Mouse (Mus musculus) hindbrain, embryonic 16.5 days (tissue): ENCODE data around the gene Gm2163. TPM values are rescaled to one million over a fixed set of nuclear protein-coding genes. Genes with fewer than 3 reads are reported as not detected.
"Not testable (repeated sequence)": the region's sequence is repeated elsewhere in the genome, so short reads cannot be mapped to it uniquely, and the experiment has no call there.

Source experiments
- ATAC-seq: fragments of 200-750 bp; cut with Nextera tagmentation; 2 replicates; pipeline ENCODE4 v1.8.0; 2017; ENCODE audit warnings: moderate TSS enrichment, moderate library complexity
- H3K27ac ChIP-seq: fragments of 300-500 bp; sonication (generic); 2 replicates; pipeline ENCODE4 v1.5.1; 2014; ENCODE audit warnings: low read depth, mild to moderate bottlenecking, control low read depth, low read length, moderate library complexity
- H3K27me3 ChIP-seq: fragments of 300-500 bp; sonication (generic); replicated peaks from 2 replicates; pipeline ENCODE4 v1.6.1; 2014; ENCODE audit warnings: low read length; ENCODE audit not compliant: control insufficient read depth, insufficient read depth
- H3K36me3 ChIP-seq: fragments of 300-500 bp; sonication (generic); 2 replicates; pipeline ENCODE4 v1.6.1; 2014; ENCODE audit warnings: mild to moderate bottlenecking, low read length, moderate library complexity, mixed read lengths; ENCODE audit not compliant: control insufficient read depth, insufficient read depth
- H3K4me1 ChIP-seq: fragments of 300-500 bp; sonication (generic); 2 replicates; pipeline ENCODE4 v1.6.1; 2014; ENCODE audit warnings: low read depth, low read length; ENCODE audit not compliant: control insufficient read depth, insufficient read depth
- H3K4me2 ChIP-seq: fragments of 300-500 bp; sonication (generic); 2 replicates; pipeline ENCODE4 v1.6.1; 2014; ENCODE audit warnings: mild to moderate bottlenecking, low read length, control low read depth, moderate library complexity
- H3K4me3 ChIP-seq: fragments of 300-500 bp; sonication (generic); 2 replicates; pipeline ENCODE4 v1.5.1; 2014; ENCODE audit warnings: mild to moderate bottlenecking, low read length, control low read depth, moderate library complexity
- H3K9ac ChIP-seq: fragments of 300-500 bp; sonication (generic); 2 replicates; pipeline ENCODE4 v1.6.1; 2014; ENCODE audit warnings: low read depth, mild to moderate bottlenecking, control low read depth, low read length, moderate library complexity
- H3K9me3 ChIP-seq: fragments of 300-500 bp; sonication (generic); 2 replicates; pipeline ENCODE4 v1.6.1; 2014; ENCODE audit warnings: mild to moderate bottlenecking, low read length, moderate library complexity; ENCODE audit not compliant: control insufficient read depth
- WGBS: fragments of 180-500 bp; shearing (Covaris S2); extraction: QIAGEN DNeasy Blood & Tissue Kit; methylation state at CpG from one replicate; pipeline ENCODE4 v1.1.7; 2014; 5-methylcytosine and 5-hydroxymethylcytosine counted together
- polyA plus RNA-seq: library from polyadenylated mRNA; unstranded; fragments of >200 nt; fragmentation: Nextera tagmentation; extraction: Ambion mirVana; gene quantifications from 2 replicates; pipeline ENCODE4 v1.2.1, GENCODE M21; 2015

Gm2163 gene
- polyA plus RNA-seq, result 0.26 and 0.37 TPM in 2 replicates

GRCm38 (mm10) chr4:42466452-42466851 lies at the start of gene Gm2163:
Gene Gm2163 (plus strand): TSS chr4:42466752.
- H3K9me3 ChIP-seq, H3K9ac ChIP-seq, H3K36me3 ChIP-seq, H3K27me3 ChIP-seq, ATAC-seq, H3K4me1 ChIP-seq, H3K4me3 ChIP-seq, H3K4me2 ChIP-seq, H3K27ac ChIP-seq: not testable (repeated sequence)
- WGBS, result no CpG with 5 or more reads among the region's 5 CpGs

GRCm38 (mm10) chr4:42439078-42439477 lies 27.5 kb upstream of the Gm2163 start, which contains the start of gene Gm21586:
Gene Gm21586 (plus strand): TSS chr4:42439378.
- not testable (repeated sequence) for H3K4me1 ChIP-seq, H3K4me3 ChIP-seq, H3K9me3 ChIP-seq, H3K27ac ChIP-seq, H3K36me3 ChIP-seq, H3K4me2 ChIP-seq, H3K9ac ChIP-seq, ATAC-seq, H3K27me3 ChIP-seq
- no CpG with 5 or more reads among the region's 18 CpGs for WGBS

GRCm38 (mm10) chr4:42528075-42528474 lies 61.5 kb downstream of the Gm2163 start, which contains the start of gene Fam205a2:
Gene Fam205a2 (minus strand): TSS chr4:42528175.
- H3K36me3 ChIP-seq, ATAC-seq, H3K27ac ChIP-seq, H3K4me2 ChIP-seq, H3K4me3 ChIP-seq, H3K9me3 ChIP-seq, H3K27me3 ChIP-seq, H3K4me1 ChIP-seq, H3K9ac ChIP-seq: not testable (repeated sequence)
- no CpG with 5 or more reads among the region's 1 CpGs for WGBS

- H3K4me3 ChIP-seq, H3K36me3 ChIP-seq, H3K27ac ChIP-seq, H3K4me1 ChIP-seq, H3K9me3 ChIP-seq, ATAC-seq, H3K27me3 ChIP-seq, H3K9ac ChIP-seq, H3K4me2 ChIP-seq: not testable (repeated sequence)
- WGBS, result no CpG with 5 or more reads among the region's 5 CpGs
Observed at GRCm38 (mm10) chr4:42611895-42612294, 145.3 kb downstream of the Gm2163 start, which contains the start of gene Gm10591. Gene Gm10591 (plus strand): TSS chr4:42612195.

- not testable (repeated sequence) for H3K4me2 ChIP-seq, H3K9me3 ChIP-seq, ATAC-seq, H3K4me3 ChIP-seq, H3K9ac ChIP-seq, H3K27me3 ChIP-seq, H3K27ac ChIP-seq, H3K36me3 ChIP-seq, H3K4me1 ChIP-seq
- WGBS, result no CpG with 5 or more reads among the region's 8 CpGs
Observed at GRCm38 (mm10) chr4:42629419-42629818, 162.9 kb downstream of the Gm2163 start, which contains the start of gene Gm2564. Gene Gm2564 (plus strand): TSS chr4:42629719.

Other genes starting within 250 kb of the Gm2163 start
- gene Gm10600, start 226.1 kb upstream of the Gm2163 start, polyA plus RNA-seq, result not detected in 2 replicates
- not detected in 2 replicates for gene Ccl21b, start 211.0 kb upstream of the Gm2163 start, polyA plus RNA-seq
- not detected in 2 replicates for gene Gm21953, start 172.5 kb upstream of the Gm2163 start, polyA plus RNA-seq
- not detected in 2 replicates for gene Fam205a3, start 148.4 kb upstream of the Gm2163 start, polyA plus RNA-seq
- not detected in 2 replicates for gene Gm21586, start 27.4 kb upstream of the Gm2163 start, polyA plus RNA-seq
- not detected in 2 replicates for gene Fam205a2, start 61.4 kb downstream of the Gm2163 start, polyA plus RNA-seq
- gene Gm10591, start 145.4 kb downstream of the Gm2163 start, polyA plus RNA-seq, result not detected in 2 replicates
- 0.39 TPM in 1 of 2 replicates, not detected in the other for gene Gm2564, start 163.0 kb downstream of the Gm2163 start, polyA plus RNA-seq
- not detected in 2 replicates for gene Ccl27b, start 188.5 kb downstream of the Gm2163 start, polyA plus RNA-seq
- gene Il11ra2, start 195.1 kb downstream of the Gm2163 start, polyA plus RNA-seq, result not detected in 2 replicates